Mouse (Mus musculus): ENCODE measurements around the gene Tapbp. TPM values are rescaled to one million over a fixed set of nuclear protein-coding genes. Genes with fewer than 3 reads are reported as not detected.
"Not testable (repeated sequence)": the region's sequence is repeated elsewhere in the genome, so short reads cannot be mapped to it uniquely, and the experiment has no call there.

Tapbp gene
- total RNA-seq, 1 experiment from 2014 or later = 166 TPM

GRCm38 (mm10) chr17:33903911-33904651 lies 11.6 kb upstream of the Tapbp start:
- DNase-seq = not testable (repeated sequence)

- not testable (repeated sequence) for DNase-seq
Measured at GRCm38 (mm10) chr17:33904835-33905234, 10.9 kb upstream of the Tapbp start, which contains the start of gene Platr17. TSS of gene Platr17 (plus strand) at chr17:33905135.

- peak; percentile 42 for DNase-seq
Measured at GRCm38 (mm10) chr17:33908331-33909076, 7.2 kb upstream of the Tapbp start.

- peak; percentile 100 for DNase-seq
Measured at GRCm38 (mm10) chr17:33909077-33909868, 6.4 kb upstream of the Tapbp start, which contains the start of gene Daxx. TSS of gene Daxx (plus strand) at chr17:33909414.

GRCm38 (mm10) chr17:33909869-33910250 lies 5.8 kb upstream of the Tapbp start:
- DNase-seq = peak; percentile 49

GRCm38 (mm10) chr17:33910346-33911051 lies 5.2 kb upstream of the Tapbp start:
- no peak for DNase-seq

- no peak for DNase-seq
Measured at GRCm38 (mm10) chr17:33911052-33911812, 4.5 kb upstream of the Tapbp start.

- DNase-seq = no peak
Measured at GRCm38 (mm10) chr17:33911813-33912414, 3.8 kb upstream of the Tapbp start.

GRCm38 (mm10) chr17:33913264-33913663 lies 2.4 kb upstream of the Tapbp start:
- DNase-seq = no peak

- no peak for DNase-seq
Measured at GRCm38 (mm10) chr17:33913905-33914304, 1.8 kb upstream of the Tapbp start.

- no peak for DNase-seq
Measured at GRCm38 (mm10) chr17:33914969-33915391, 719 bp upstream of the Tapbp start.

- no peak for DNase-seq
Measured at GRCm38 (mm10) chr17:33916294-33916693, 595 bp downstream of the Tapbp start.

- DNase-seq = no peak
Measured at GRCm38 (mm10) chr17:33916847-33917655, 1.4 kb downstream of the Tapbp start.

GRCm38 (mm10) chr17:33917656-33918292 lies 2.1 kb downstream of the Tapbp start:
- DNase-seq = no peak

- DNase-seq = no peak
Measured at GRCm38 (mm10) chr17:33918293-33919203, 2.8 kb downstream of the Tapbp start.

GRCm38 (mm10) chr17:33919351-33920281 lies 3.9 kb downstream of the Tapbp start:
- peak; percentile 88 for DNase-seq

Measured in adrenal gland, postnatal 25 days (tissue).